Mouse (Mus musculus) MEL (cell line): ENCODE data around the gene Ston1.

ENCODE experiments used
- CTCF ChIP-seq, 3 experiments: IDR thresholded peaks in 2 of 3; conservative IDR thresholded peaks in 1 of 3; 2 replicates each; pipeline ENCODE4 v1.5.1; 2011 to 2012; ENCODE audit warnings: low read length in 3 of 3, low read depth in 2 of 3, mild to moderate bottlenecking in 2 of 3, improper control_type of control experiment in 1 of 3, inconsistent platforms in 1 of 3, mixed read lengths in 1 of 3, moderate library complexity in 1 of 3; ENCODE audit not compliant: control insufficient read depth in 1 of 3, insufficient read depth in 1 of 3, poor library complexity in 1 of 3, severe bottlenecking in 1 of 3
- EP300 ChIP-seq, 2 experiments: IDR thresholded peaks; 2 replicates each; pipeline ENCODE4 v1.6.1; 2011; ENCODE audit warnings: improper control_type of control experiment in 2 of 2, low read length in 2 of 2, low read depth in 1 of 2, mild to moderate bottlenecking in 1 of 2
- MEF2A ChIP-seq: IDR thresholded peaks from 2 replicates; pipeline ENCODE4 v1.6.1; 2014; ENCODE audit warnings: low read depth, mild to moderate bottlenecking, inconsistent platforms, low read length, improper control_type of control experiment; ENCODE audit not compliant: poor library complexity, insufficient replicate concordance, severe bottlenecking; ENCODE audit errors: extremely low read depth
- MXI1 ChIP-seq: IDR thresholded peaks from 2 replicates; pipeline ENCODE4 v1.6.1; 2011; ENCODE audit warnings: mild to moderate bottlenecking, low read depth, low read length, improper control_type of control experiment
- NELFE ChIP-seq: IDR thresholded peaks from 2 replicates; pipeline ENCODE4 v1.6.1; 2011; ENCODE audit warnings: low read depth, low read length, improper control_type of control experiment
- POLR2A ChIP-seq, 2 experiments: IDR thresholded peaks; 2 replicates each; pipeline ENCODE4 v1.6.1; 2011 to 2012; ENCODE audit warnings: low read length in 2 of 2, mild to moderate bottlenecking in 2 of 2, control low read depth in 1 of 2, improper control_type of control experiment in 1 of 2, low read depth in 1 of 2, moderate library complexity in 1 of 2; ENCODE audit not compliant: control insufficient read depth in 1 of 2, insufficient read depth in 1 of 2, poor library complexity in 1 of 2
- RAD21 ChIP-seq: IDR thresholded peaks from 2 replicates; pipeline ENCODE4 v1.6.1; 2011; ENCODE audit warnings: mild to moderate bottlenecking, low read depth, low read length, improper control_type of control experiment
- SIN3A ChIP-seq: IDR thresholded peaks from 2 replicates; pipeline ENCODE4 v1.6.1; 2012; ENCODE audit warnings: low read length, improper control_type of control experiment, inconsistent platforms
- SMC3 ChIP-seq: IDR thresholded peaks from 2 replicates; pipeline ENCODE4 v1.6.1; 2011; ENCODE audit warnings: low read depth, low read length, improper control_type of control experiment
- UBTF ChIP-seq: IDR thresholded peaks from 2 replicates; pipeline ENCODE4 v1.6.1; 2012; ENCODE audit warnings: low read depth, mild to moderate bottlenecking, inconsistent platforms, low read length, improper control_type of control experiment, moderate library complexity, borderline replicate concordance; ENCODE audit not compliant: insufficient read depth
- USF1 ChIP-seq: IDR thresholded peaks from 2 replicates; pipeline ENCODE4 v1.6.1; 2014; ENCODE audit warnings: low read depth, mild to moderate bottlenecking, inconsistent platforms, low read length, improper control_type of control experiment, moderate library complexity
- ZC3H11A ChIP-seq: IDR thresholded peaks from 2 replicates; pipeline ENCODE4 v1.6.1; 2012; ENCODE audit warnings: low read depth, mild to moderate bottlenecking, inconsistent platforms, low read length, improper control_type of control experiment

DNA sequence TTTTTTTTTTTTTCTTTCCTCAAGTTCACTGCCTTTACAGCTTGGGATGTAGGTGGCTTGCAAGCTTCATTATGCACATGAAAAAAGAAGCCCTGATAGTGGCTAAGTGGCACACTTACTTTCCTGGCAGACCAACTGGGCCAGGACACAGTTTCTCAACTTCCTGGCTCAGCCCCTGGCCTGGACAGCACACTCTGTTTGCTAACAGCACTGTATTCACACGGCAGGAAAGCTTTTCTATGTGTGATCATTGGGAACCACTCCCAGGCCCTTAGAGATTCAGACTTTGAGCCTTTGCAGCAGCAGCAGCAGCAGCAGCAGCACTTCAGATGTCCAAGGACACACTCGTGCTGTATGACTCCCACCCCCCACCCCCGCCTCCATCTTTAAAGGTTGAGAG lies 16.8 kb downstream of the Ston1 start:
- TF ChIP-seq SMC3 (no peak), CTCF (IDR thresholded peaks at IDR 0.05 in 2 of 3, conservative IDR thresholded peaks at IDR 0.05 in 1 of 3; ENCODE audit: control insufficient read depth in 1 of 3, insufficient read depth in 1 of 3, low read depth in 2 of 3, low read length in 3 of 3, poor library complexity in 1 of 3, severe bottlenecking in 1 of 3) (no peak), ZC3H11A (no peak), POLR2A (IDR thresholded peaks at IDR 0.05; ENCODE audit: control insufficient read depth in 1 of 2, insufficient read depth in 1 of 2, low read depth in 1 of 2, low read length in 2 of 2, poor library complexity in 1 of 2) (no peak), UBTF (no peak), RAD21 (no peak), MXI1 (no peak), USF1 (no peak), SIN3A (no peak), EP300 (IDR thresholded peaks at IDR 0.05; ENCODE audit: low read depth in 1 of 2, low read length in 2 of 2) (no peak), NELFE (no peak), MEF2A (no peak)
